Mouse (Mus musculus) granulocyte monocyte progenitor cell, adult 5-6 weeks (primary cell): ENCODE measurements around the gene Cdk19. TPM values are rescaled to one million over a fixed set of nuclear protein-coding genes. Genes with fewer than 3 reads are reported as not detected.
A peak's percentile ranks its signal among the peaks of the same experiment; 100 is the strongest.
"Not testable (repeated sequence)": the region's sequence is repeated elsewhere in the genome, so short reads cannot be mapped to it uniquely, and the experiment has no call there.

ENCODE experiments used
- ATAC-seq: replicated peaks from 2 replicates; pipeline ENCODE4 v1.8.0; 2016; ENCODE audit warnings: mild to moderate bottlenecking, moderate TSS enrichment, inconsistent platforms; ENCODE audit not compliant: poor library complexity, severe bottlenecking
- total RNA-seq, 2 experiments: library from RNA; stranded (forward) in 1 of 2; stranded (reverse) in 1 of 2; fragments of 200-712, 200-1000 nt in 1 of 2; fragments of >200 nt in 1 of 2; fragmentation: Nextera tagmentation in 1 of 2; gene quantifications; 2 replicates each; pipeline ENCODE4 v1.2.3; 2014 to 2017

The Cdk19 gene
- total RNA-seq, 2 experiments from 2014 or later, result 36.0 to 51.7 TPM

DNA sequence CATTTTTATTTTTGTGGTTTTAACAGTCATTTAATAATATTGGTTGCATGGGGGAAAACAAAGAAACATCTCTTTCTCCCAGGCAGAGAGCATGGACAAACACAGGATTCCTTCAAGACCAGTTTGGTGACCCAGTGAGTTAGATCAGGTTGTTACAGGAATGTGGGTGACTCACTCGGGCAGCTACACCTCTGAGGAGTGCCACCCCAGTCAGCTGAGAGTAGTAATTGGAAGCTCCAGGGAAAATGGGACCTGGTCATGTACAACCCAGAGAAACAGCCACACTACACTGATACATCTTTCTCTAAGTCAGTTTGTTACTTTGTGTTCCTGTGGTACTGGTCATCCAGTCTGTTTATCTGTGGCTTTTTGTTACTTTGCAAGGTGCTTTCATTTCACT is 40.3 kb downstream of the Cdk19 start:
- no peak for ATAC-seq

DNA sequence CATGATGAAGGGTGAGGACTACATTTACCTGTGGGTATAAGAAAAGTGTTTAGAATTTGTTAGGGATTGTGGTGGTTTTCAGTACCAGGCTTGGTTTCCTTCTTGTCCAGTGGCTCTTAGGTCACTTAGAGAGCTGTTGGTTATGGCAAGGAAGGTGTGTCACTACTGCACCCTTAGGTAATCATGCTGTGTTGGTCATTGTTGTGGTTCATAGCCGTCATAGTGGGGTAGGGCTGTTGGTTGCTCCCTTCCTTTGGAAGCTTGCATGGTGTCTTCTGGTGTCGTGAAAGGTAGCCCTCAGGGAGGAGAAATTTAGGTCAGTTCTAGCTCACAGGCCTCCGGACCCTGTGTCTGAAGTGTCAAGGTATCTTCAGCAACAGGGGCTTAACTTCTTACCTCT is 46.0 kb downstream of the Cdk19 start:
- ATAC-seq, result peak; percentile 64

DNA sequence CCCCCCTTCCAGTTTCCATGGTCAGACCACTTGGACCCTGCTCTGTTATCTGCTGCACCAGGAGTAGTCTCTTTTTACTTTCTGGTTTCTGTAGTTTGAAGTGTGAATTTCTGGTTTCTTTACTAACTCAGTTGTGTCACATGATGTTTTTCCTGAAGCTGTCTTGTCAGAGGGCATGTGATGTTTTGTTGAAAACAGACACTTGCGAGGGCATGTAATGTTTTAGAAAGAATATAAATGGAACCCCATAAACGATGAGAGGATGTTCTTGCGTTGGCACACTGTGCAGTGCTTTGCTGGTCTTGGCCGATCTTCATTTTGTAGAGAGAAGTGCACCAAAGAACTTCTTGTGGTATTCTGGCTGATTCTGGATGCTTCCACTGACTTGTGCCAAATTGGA is 46.8 kb downstream of the Cdk19 start:
- ATAC-seq, result no peak

DNA sequence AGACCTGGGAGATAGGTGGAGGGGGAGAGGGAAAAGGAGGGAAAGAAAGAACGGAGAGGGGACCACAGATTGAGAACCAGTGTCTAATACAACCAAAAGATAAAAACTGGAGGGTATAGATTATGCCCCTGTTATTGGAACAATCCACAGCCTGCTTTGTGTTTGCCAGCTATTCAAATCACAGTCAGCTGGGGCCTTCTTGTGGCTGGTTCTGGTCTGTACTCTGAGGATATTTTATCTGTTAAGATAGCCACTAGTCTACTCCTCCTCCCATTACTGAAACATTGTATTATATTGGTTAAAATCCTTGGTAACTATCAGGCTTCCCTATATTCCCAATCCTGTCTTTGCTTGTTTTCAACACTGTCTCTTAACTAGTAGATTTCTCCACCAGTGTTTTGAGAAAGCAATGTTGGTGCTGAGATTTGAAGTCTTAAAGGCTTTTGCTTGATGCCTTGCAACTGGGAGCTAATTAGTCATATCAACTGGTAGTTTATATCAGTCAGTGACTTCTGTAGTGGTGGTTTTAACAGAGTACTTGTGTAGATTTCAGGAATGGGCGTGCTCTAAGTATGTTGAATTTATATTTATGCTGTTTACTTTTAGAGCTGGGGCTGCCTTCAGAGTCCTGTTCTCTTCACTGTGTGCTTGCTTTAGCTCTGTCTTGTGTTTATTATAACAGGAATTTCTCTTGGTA is 54.2 kb downstream of the Cdk19 start:
- no peak for ATAC-seq

- no peak for ATAC-seq
Observed at GRCm38 (mm10) chr10:40398842-40399241, 59.5 kb downstream of the Cdk19 start.

- ATAC-seq, result no peak
Observed at GRCm38 (mm10) chr10:40399328-40399727, 60.0 kb downstream of the Cdk19 start.

- no peak for ATAC-seq
Observed at GRCm38 (mm10) chr10:40400293-40400692, 60.9 kb downstream of the Cdk19 start.

DNA sequence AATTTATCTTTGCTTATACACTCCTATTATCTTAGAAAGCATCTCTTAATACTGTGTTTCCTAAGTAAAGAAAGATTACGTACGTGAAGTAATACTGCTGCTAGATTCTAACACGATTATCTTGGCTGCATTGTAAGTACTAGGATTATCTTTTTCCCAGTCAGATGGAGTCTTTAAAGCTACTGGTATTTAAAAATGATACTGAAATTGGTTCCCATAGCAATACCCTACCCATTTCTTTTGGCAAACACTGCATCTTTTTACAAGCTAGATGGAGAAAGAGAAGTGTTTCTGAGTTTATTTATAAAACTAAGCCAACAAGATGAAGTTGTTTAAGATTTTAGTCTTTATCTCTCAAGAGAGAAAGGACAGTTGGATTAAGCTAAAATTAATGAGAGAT is 67.3 kb downstream of the Cdk19 start:
- no peak for ATAC-seq

GRCm38 (mm10) chr10:40409336-40409735 is 70.0 kb downstream of the Cdk19 start:
- no peak for ATAC-seq

GRCm38 (mm10) chr10:40411370-40411769 is 72.0 kb downstream of the Cdk19 start:
- peak; percentile 87 for ATAC-seq

- ATAC-seq, result no peak
Observed at GRCm38 (mm10) chr10:40416944-40417343, 77.6 kb downstream of the Cdk19 start.

- ATAC-seq, result no peak
Observed at GRCm38 (mm10) chr10:40419841-40420240, 80.5 kb downstream of the Cdk19 start.

DNA sequence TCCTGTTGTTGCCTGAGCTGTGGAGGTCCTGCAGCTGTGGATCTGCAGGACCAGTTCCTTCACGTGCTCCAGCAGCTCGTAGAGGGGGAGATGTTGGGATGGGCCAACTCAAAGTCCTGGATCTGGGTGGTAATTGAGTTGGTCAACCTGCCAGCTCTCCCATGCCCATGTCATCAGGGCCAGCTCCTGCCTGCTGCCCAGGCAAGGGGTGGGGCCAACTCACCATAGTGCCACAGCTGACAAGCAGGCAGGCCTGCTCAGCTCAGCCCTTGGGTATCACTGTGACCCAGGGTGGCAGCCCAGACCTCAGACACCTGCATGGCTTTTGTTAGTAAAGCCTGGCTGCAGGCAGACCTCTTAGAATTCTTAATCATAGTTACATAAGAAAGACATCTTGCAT is 81.3 kb downstream of the Cdk19 start:
- ATAC-seq, result no peak

- ATAC-seq, result peak; percentile 24; the same call in 1 of the 2 replicates
Observed at GRCm38 (mm10) chr10:40421724-40422123, 82.4 kb downstream of the Cdk19 start.

GRCm38 (mm10) chr10:40422696-40423095 is 83.3 kb downstream of the Cdk19 start:
- no peak for ATAC-seq

- not testable (repeated sequence) for ATAC-seq
Observed at GRCm38 (mm10) chr10:40424428-40424827, 85.1 kb downstream of the Cdk19 start.

- peak; percentile 58 for ATAC-seq
Observed at GRCm38 (mm10) chr10:40425243-40426095, 86.1 kb downstream of the Cdk19 start.

DNA sequence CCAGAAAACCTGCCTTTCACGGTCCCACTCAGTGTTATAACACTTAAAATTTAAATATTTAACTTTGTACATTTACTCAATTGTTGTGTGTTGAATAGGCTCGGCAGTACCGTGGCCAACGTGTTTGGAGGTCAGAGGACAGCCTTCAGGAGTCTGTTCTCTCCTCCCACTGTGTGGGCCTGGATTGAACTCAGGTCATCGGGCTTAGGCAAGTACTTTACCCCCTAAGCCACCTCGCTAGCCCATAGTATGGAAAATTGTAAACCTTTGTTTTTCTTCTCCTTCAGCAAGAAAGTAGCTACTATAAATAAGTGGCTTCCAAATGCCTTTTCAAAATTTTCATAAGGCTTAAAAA is 86.7 kb downstream of the Cdk19 start:
- no peak for ATAC-seq

GRCm38 (mm10) chr10:40428633-40429032 is 89.3 kb downstream of the Cdk19 start:
- no peak for ATAC-seq

DNA sequence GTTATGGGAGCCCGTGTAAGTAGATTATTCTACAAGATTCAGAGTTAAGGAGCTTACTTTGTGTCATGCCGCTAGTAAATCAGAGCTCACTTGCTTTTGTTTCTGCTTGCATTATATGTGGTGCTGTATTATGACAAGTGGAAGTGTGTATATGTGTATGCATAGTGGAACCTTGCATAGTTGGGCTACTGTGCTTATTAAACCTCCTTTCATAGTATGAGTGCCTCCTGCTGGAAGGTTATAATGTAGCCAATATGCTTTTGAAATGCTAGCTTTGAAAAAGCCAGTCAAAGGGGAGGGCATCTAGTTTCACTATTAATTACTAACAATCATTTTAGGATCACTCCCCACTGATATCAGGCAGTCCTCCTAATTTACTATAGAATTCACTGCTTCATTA is 89.7 kb downstream of the Cdk19 start:
- no peak for ATAC-seq

DNA sequence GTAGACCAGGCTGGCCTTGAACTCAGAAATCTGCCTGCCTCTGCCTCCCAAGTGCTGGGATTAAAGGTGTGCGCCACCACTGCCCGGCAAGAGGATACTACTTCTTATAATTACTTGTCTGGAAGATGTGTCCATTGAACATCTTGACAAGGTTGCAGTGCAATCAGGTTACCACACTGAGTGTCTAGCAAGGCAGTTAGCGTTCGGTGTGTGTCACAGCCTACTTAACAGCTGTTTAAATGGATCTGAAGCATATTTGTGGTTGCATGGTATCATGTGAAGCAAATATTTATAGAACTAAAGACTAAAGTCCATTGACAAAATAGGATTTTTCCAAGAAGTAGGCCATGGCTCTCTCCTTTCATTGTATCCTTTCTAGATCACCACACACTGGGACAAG is 90.8 kb downstream of the Cdk19 start:
- no peak for ATAC-seq

DNA sequence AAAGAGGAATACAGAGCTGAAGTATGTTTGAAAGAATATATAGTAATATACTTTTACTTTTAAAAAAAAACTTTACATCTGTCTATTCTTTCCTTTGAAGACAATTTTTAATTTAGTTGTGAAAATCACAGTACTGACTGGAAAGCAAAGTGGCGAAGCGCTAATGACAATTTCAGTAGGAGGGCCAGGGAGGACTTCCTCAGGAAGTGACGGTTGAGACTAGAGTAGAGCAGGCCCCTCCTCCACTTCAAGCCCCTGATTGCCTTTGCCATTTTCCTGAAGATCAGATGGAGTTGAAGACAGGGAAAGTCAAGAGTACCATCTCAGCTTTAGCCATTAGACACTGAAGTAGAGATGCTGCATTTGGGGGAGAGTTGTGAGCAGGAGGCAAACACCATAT is 92.6 kb downstream of the Cdk19 start:
- peak; percentile 60 for ATAC-seq
